Mouse (Mus musculus) gastrocnemius, adult 8-10 months (tissue): ENCODE measurements at regions not wholly inside any gene's neighbourhood (a gene's known extent, or its start where the extent isn't known, plus 50 kb on each side); places are given as distances from the start of the nearest gene placed in this dataset.
A peak's percentile ranks its signal among the peaks of the same experiment; 100 is the strongest.

ENCODE experiments used
- DNase-seq, 2 experiments: peaks; one replicate each; pipeline ENCODE4 v3.0.0; 2022; ENCODE audit warnings: low spot score in 2 of 2

DNA sequence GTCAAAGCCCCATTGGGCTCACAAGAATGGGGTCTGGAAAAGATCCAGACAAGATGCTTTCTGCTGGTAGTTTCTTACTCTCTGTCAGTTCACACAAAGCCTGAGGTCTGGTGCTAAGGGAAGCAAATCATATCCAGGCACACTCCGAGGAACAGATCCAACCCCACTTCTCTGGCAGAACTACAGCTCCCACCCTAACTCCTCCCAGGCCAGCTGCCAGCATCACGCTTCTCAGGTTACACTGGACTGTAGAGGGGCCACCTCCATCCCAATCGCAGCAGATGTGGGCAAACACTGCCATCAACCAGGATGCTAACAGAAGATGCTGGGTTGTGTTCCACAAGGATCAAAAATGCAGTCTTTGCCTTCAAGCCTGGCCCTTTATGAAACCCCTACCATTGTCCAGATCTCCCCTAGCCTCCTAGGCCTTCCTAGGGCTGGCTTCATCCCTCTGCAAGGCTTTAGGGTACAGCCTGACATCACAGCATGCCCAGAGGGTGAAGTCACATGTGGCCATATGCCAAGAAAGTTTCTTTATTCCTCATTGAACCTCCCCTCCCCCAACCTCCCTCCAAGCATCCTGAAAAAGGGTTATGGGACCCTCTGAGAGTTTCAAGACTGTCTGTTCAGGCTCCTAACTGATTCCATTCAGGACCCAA lies 99.6 kb upstream of the 2610301B20Rik start:
- DNase-seq = no peak

DNA sequence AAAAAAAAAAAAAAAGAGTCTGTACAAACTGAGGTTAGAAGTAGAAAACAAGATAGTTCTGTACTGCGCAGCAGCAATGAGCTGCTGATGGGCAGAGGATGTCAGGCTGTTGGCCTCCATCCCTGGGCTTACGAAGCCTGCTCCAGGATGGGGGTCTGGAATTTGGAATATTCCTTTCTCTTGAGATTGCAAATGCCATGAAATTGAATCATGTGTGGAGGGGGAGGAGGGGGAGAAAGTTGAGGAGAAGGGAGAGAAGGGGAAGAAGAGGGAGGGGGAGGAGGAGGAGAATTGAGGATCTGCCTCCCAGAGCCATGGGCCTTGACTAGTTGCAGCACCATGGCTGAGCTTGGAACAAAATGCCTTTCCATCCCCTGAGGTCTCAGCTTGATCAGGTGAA lies 87.6 kb upstream of the 2610301B20Rik start:
- DNase-seq = no peak

DNA sequence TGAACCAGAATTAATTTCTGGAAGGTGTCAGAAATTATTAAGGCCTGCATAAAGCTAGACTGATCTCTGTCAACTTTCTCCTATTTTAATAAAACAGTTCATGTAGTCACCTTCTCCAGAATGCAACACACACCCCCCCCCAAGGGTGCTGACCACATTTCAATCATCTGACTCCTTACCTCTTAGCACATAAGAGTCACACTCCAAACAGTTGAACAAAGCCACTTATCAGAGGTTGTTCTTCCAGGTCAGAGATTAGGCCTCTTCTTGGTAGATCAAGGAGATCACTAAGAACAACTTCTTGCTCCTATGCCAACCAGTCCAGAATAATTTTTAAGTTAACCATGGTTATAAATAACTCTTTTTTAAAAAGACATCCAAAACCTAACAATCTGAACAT lies 86.0 kb upstream of the 2610301B20Rik start:
- no peak for DNase-seq

DNA sequence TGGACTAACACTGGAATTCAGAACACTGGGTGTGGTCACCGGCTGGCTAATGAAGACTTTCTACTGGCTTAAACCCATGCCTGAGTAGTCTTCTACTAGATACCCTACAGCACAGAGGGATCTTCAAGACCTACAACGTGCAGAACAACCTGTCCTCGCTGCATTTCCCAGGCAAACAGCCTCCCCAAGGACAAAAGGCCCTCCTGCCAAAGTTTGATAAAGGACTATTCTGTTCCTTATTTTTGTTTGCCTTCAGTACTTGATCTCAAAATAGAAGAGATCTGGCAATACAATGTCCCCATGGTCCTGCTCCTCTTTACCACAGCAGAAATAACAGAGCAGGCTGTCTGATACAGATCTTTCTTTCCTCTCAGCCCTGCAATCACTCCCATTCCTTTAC lies 85.2 kb upstream of the 2610301B20Rik start:
- DNase-seq = peak in 1 of 2 experiments; percentile 3

DNA sequence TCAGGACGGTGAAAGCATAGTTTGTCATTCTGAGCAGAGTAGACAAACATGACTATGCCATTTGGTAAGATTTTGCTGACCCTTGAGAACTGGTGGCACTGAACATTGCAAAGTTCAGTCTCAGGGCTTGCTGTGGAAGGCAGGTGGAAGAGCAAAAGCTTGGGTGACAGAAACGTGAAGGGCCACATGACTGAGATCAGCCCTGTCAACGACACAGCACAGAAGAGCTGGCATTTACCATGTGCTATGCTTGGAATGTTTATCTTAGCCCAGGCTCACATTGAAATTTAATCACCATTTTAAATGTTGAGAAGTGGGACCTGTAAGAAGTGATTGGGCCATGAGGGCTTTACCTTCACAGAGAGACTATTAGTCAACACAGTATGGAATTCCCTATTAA lies 81.7 kb upstream of the 2610301B20Rik start:
- no peak for DNase-seq

DNA sequence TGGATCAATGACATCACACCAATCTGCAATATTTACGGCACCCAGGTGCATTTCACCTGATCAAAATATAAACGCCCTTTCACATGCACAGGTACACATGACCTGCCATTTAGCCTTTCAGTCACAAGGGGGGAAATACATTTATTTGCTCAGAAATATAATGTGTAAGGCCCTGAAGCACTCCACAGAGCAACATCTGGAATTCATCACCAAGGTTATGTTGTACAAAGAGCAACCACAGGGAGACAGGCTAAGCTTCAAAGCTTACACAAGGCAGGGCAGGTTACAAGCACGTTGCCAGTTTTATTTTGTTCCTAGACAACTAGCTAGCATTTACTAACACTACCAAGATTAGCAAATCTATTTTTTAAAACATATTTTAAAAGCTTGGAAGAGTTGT lies 79.8 kb upstream of the 2610301B20Rik start:
- no peak for DNase-seq

DNA sequence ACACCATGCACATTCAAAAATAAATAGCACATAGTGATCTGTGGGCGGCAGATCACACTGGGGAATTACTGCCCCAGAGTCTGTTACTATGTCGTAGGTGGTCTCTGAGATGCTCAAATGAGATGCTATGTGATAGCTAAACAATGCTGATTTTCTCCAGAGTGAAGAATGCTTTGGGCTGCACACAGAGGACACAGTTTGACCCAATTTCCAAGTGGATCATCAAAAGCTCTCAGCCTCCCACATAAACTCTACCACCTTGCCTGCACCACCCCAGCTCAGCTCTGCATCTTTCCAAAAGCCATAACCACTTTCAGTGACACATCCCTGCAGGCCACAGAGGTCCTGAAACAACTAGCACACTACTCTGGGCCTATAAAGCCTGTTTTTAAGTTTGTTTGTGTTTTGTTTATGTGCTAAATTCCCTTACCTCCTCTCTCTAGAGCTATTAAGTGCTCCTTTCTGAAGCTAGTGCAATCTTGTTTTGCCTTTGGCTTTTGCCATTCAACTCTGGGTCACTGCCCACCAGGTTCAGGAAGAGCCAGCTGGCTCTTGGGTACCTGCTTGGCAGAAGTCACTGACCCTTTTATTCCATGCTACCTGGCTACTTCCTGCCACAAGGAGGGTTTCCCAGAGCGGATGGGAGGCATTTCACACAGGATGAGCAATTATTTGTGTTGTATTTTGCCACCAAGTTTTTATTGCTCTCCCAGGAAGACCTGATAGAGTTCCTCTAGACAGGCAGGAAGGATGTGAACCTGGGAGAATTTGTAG lies 73.3 kb upstream of the 2610301B20Rik start:
- DNase-seq = no peak

DNA sequence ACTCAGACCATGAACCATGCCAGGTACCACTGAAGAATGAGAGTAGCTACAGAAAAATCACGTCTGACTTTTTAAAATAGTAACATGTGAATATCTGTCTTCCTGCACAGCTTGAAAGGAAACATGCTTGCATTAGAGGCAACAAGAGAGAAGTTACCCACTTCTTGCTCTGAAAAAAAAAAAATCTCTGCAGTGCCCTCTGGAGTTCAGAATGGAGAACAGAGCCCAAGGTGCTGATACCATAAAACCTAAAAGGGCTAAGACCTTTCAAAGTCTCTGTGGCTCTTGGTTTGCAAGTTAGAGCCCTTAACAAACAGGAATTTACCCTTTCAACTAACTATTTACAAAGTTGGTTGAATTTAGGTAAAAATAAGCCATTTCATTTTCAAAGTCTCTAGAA lies 69.6 kb upstream of the 2610301B20Rik start:
- DNase-seq = no peak

DNA sequence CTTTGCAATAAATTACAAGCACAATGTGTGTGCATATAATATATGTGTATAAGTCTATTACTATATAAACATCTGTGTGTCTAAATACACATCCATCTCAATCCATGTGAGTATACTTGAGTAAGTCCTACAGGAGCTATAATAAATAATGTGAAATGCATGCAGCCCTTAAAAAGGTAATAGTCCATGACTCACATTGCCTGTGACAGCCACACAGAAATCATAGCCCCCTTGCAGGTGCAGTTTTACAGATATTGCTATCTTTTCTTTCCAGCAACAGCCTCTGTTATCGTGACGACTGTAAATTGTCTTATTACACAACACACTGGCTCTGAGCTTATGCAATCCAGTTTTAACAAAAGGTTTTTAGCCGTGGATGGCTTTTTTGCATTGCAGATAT lies 67.0 kb upstream of the 2610301B20Rik start:
- DNase-seq = no peak

DNA sequence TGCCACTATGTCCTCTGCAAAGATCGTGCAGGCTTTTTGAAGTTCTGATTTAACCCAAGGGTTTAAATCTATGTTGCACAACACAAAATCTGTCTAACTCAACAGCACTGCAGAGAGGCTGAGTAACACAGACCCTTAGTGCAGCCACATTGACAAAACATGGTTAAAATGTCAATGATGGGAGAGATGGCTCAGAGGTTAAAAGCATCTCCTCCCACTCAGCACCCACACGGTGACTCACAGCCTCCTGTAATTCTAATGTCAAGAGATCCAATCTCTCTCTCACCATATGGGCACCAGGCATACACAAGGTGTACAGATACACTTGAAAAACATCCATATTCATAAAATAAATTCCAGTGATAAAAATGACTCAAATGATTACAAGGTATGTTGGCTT lies 61.4 kb upstream of the 2610301B20Rik start:
- DNase-seq = no peak
